Mouse (Mus musculus) intestine, embryonic 16.5 days (tissue): Measurements from ENCODE around the gene Ptbp2. TPM values are rescaled to one million over a fixed set of nuclear protein-coding genes. Genes with fewer than 3 reads are reported as not detected.

Source experiments
- ATAC-seq: fragments of 200-750 bp; cut with Nextera tagmentation; 2 replicates; pipeline ENCODE4 v1.8.0; 2017; ENCODE audit warnings: moderate TSS enrichment, moderate library complexity
- H3K27ac ChIP-seq: fragments of 300-500 bp; sonication (generic); 2 replicates; pipeline ENCODE4 v1.5.1; 2014; ENCODE audit warnings: mild to moderate bottlenecking, low read length
- H3K27me3 ChIP-seq: fragments of 300-500 bp; sonication (generic); replicated peaks from 2 replicates; pipeline ENCODE4 v1.6.1; 2014; ENCODE audit warnings: low read length, control low read depth, mixed read lengths; ENCODE audit not compliant: control insufficient read depth, insufficient read depth
- H3K36me3 ChIP-seq: fragments of 300-500 bp; sonication (generic); 2 replicates; pipeline ENCODE4 v1.6.1; 2014; ENCODE audit warnings: low read length, control low read depth; ENCODE audit not compliant: control insufficient read depth, insufficient read depth
- H3K4me1 ChIP-seq: fragments of 300-500 bp; sonication (generic); 2 replicates; pipeline ENCODE4 v1.6.1; 2014; ENCODE audit warnings: low read length, control low read depth, mixed read lengths; ENCODE audit not compliant: control insufficient read depth, insufficient read depth
- H3K4me2 ChIP-seq: fragments of 300-500 bp; sonication (generic); 2 replicates; pipeline ENCODE4 v1.6.1; 2014; ENCODE audit warnings: low read depth, low read length, control low read depth
- H3K4me3 ChIP-seq: fragments of 300-500 bp; sonication (generic); 2 replicates; pipeline ENCODE4 v1.5.1; 2014; ENCODE audit warnings: mild to moderate bottlenecking, low read length
- H3K9ac ChIP-seq: fragments of 300-500 bp; sonication (generic); 2 replicates; pipeline ENCODE4 v1.6.1; 2014; ENCODE audit warnings: low read depth, low read length
- H3K9me3 ChIP-seq: fragments of 300-500 bp; sonication (generic); 2 replicates; pipeline ENCODE4 v1.6.1; 2016; ENCODE audit warnings: low read length, control low read depth; ENCODE audit not compliant: control insufficient read depth
- WGBS: fragments of 180-500 bp; shearing (Covaris S2); extraction: QIAGEN DNeasy Blood & Tissue Kit; methylation state at CpG from one replicate; pipeline ENCODE4 v1.1.7; 2014; 5-methylcytosine and 5-hydroxymethylcytosine counted together
- polyA plus RNA-seq: library from polyadenylated mRNA; unstranded; fragments of >200 nt; fragmentation: Nextera tagmentation; extraction: Ambion mirVana; gene quantifications from 2 replicates; pipeline ENCODE4 v1.2.1, GENCODE M21; 2015

The Ptbp2 gene
- polyA plus RNA-seq, result 33.3 and 34.6 TPM in 2 replicates

DNA sequence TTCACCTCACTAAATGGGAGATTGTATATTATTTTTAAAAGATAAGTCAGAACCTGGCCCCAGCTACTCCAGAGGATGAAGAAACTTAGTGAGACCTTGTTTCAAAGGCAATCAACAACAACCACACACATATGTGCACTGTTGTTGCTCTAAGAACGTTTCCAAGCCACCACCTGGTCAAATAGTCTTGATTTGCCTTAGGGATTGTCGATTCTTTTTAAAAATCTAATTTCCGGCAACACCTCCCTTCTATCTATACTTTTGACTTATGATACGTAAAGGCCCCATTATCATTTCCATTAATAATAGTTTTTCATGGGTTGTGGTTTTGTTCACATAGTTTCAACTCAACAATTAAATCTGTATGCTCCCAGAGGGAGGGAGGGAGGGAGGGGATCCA, at the start of gene Ptbp2:
TSS of gene Ptbp2 (minus strand) at position 101 of the 400 bp plus-strand sequence.
- H3K9ac ChIP-seq, result peak within 1 kb of the TSS; percentile 98
- ATAC-seq, result no peak
- H3K27ac ChIP-seq, result peak within 1 kb of the TSS; percentile 95
- 86% methylated on average over 4 of the region's 4 CpGs for WGBS
- peak within 1 kb of the TSS; percentile 49 for H3K4me2 ChIP-seq
- H3K4me3 ChIP-seq, result peak within 1 kb of the TSS; percentile 91
- no peaks in the 10 kb centered on the region for H3K9me3 ChIP-seq
- no peaks in the 10 kb centered on the region for H3K36me3 ChIP-seq
- peaks cover 3% of the 10 kb centered on the region for H3K4me1 ChIP-seq
- no peaks in the 10 kb centered on the region for H3K27me3 ChIP-seq

- H3K9me3 ChIP-seq, result no peaks in the 10 kb centered on the region
- H3K36me3 ChIP-seq, result no peaks in the 10 kb centered on the region
- no peak overlapping the region for H3K4me3 ChIP-seq
- WGBS, result 73% methylated on average over 1 of the region's 1 CpGs
- H3K27ac ChIP-seq, result no peak overlapping the region
- H3K27me3 ChIP-seq, result no peaks in the 10 kb centered on the region
- ATAC-seq, result no peak
- H3K4me2 ChIP-seq, result no peak overlapping the region
- H3K4me1 ChIP-seq, result no peaks in the 10 kb centered on the region
- H3K9ac ChIP-seq, result no peak overlapping the region
These were observed 30.4 kb upstream of the Ptbp2 start for GRCm38 (mm10) chr3:119814678-119815077.

DNA sequence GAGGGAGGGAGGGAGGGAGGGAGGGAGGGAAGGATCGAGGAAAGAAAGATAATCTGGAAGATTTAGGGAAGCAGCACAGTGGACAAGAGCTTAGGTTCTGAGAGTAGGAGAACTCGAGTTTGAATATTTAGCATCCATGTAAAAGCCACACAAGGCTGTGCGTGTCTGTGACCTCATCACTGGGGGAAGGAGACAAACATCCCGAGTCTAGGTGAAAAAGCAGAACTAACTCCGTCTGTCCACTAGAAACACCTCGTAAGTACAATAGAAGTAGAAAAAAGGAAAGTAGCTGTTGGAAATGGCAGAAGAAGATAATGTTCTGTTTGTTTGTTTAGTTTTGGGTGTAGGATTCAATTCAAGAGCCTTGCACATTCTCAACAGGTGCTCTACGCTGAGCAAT, 21.9 kb upstream of the Ptbp2 start:
- Histone ChIP-seq H3K4me3 (no peak overlapping the region), H3K9ac (no peak overlapping the region), H3K4me1 (no peaks in the 10 kb centered on the region), H3K9me3 (no peaks in the 10 kb centered on the region), H3K27ac (no peak overlapping the region), H3K4me2 (no peak overlapping the region), H3K27me3 (no peaks in the 10 kb centered on the region), H3K36me3 (no peaks in the 10 kb centered on the region)
- WGBS, result 73% methylated on average over 7 of the region's 7 CpGs
- no peak for ATAC-seq

GRCm38 (mm10) chr3:119794677-119795365, 10.6 kb upstream of the Ptbp2 start:
- 69% methylated on average over 9 of the region's 9 CpGs for WGBS
- no peaks in the 10 kb centered on the region for H3K36me3 ChIP-seq
- no peak for ATAC-seq
- H3K27me3 ChIP-seq, result no peaks in the 10 kb centered on the region
- H3K27ac ChIP-seq, result no peak overlapping the region
- H3K9ac ChIP-seq, result no peak overlapping the region
- no peaks in the 10 kb centered on the region for H3K4me1 ChIP-seq
- H3K9me3 ChIP-seq, result no peaks in the 10 kb centered on the region
- no peak overlapping the region for H3K4me3 ChIP-seq
- H3K4me2 ChIP-seq, result no peak overlapping the region

DNA sequence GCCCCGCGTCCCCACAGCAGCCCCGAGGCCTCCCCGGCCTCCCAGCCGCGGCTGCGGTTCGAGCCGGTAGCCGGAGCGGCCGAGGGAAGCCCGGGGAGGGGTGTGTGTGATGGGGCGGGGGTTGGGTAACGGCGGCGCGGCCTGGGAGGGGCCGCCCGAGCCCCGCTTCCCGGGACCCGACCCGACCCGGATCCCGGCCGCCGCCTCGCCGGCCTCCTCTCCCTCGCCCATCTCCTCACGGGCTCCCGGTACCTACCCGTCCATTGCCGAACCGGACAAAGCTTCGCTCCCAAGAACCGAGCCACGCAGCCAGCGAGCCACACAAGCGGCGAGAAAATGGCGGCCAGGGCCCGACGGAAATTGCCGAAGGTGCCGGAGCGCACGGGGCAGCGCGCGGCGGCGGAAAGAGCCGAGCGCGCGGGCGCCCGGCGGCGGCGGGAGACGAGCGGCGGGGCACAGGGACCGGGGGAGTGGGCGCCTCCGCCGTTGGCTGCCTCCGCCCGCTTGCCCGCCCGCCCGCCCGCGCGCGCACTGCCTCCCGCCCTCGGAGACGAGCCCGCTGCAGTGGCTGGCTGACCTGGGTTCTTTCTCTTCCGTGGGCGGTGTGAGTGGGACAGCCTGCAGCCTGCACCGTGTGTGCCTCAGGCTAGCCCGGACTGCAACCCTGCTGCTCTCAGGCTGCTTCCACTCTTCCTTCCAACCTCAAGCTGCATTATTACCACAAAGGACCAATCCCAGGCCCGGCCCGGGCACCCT, 1.1 kb downstream of the Ptbp2 start:
- H3K9ac ChIP-seq, result peak overlapping the region; percentile 98
- H3K36me3 ChIP-seq, result no peaks in the 10 kb centered on the region
- H3K9me3 ChIP-seq, result no peaks in the 10 kb centered on the region
- WGBS, result under 1% methylated on average over 54 of the region's 89 CpGs
- H3K4me2 ChIP-seq, result peak overlapping the region; percentile 49
- peak overlapping the region; percentile 91 for H3K4me3 ChIP-seq
- peak overlapping the region; percentile 95 for H3K27ac ChIP-seq
- peak; percentile 95 for ATAC-seq
- peaks cover 3% of the 10 kb centered on the region for H3K4me1 ChIP-seq
- no peaks in the 10 kb centered on the region for H3K27me3 ChIP-seq

- Histone ChIP-seq H3K36me3 (no peaks in the 10 kb centered on the region), H3K4me2 (peak overlapping the region; percentile 76), H3K4me1 (peaks cover 3% of the 10 kb centered on the region), H3K9me3 (no peaks in the 10 kb centered on the region), H3K27ac (peak overlapping the region; percentile 95), H3K4me3 (peak overlapping the region; percentile 91), H3K27me3 (no peaks in the 10 kb centered on the region), H3K9ac (peak overlapping the region; percentile 98)
- under 1% methylated on average over 46 of the region's 63 CpGs for WGBS
- ATAC-seq, result peak; percentile 31
These were observed 2.0 kb downstream of the Ptbp2 start for GRCm38 (mm10) chr3:119782022-119782945.

DNA sequence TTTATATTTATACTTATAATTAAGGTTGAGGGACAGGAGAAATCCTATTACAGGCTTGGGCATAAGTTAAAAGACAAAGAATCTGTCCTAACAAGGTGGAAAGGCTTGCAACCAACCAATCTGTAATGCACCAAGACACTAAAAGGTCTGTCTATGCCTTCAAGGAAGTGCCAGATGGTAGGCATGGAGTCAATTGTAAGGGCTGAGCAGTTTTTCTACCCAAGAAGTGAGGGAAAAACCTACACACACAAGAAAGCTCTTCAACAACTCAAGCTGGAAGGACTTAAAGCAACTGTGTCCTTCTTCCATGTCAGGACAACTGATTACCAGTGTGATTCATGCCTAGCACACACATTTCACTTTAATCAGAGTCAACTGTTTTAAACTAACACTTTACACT, 3.4 kb downstream of the Ptbp2 start:
- no peaks in the 10 kb centered on the region for H3K9me3 ChIP-seq
- H3K27ac ChIP-seq, result no peak overlapping the region
- 0 out of 2 replicates have a peak overlapping the region, but pooled peaks have one; percentile 14 for H3K4me3 ChIP-seq
- H3K9ac ChIP-seq, result peak overlapping the region; percentile 37; the same call in 1 of the 2 replicates
- peak overlapping the region; percentile 44 for H3K4me2 ChIP-seq
- H3K36me3 ChIP-seq, result no peaks in the 10 kb centered on the region
- peaks cover 3% of the 10 kb centered on the region for H3K4me1 ChIP-seq
- no peak for ATAC-seq
- no peaks in the 10 kb centered on the region for H3K27me3 ChIP-seq

DNA sequence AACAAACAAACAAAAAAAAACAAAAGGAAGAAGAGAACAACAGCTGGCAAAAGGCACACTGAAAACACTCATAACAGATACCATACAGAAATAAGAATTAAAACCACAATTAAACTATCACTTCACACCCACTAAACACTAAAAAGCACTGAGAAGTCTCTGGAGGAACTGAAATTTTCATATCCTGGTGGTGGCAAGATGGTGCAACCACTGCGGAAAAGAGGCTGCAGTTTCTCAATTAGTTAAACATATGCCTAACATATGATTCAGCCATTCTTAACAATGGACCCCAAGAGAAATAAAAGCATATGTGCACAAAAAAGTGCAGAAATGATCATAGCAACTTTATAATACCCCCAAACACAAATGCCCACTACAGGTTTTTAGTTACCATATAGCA, 5.0 kb downstream of the Ptbp2 start:
- Histone ChIP-seq H3K27me3 (no peaks in the 10 kb centered on the region), H3K27ac (no peak overlapping the region), H3K4me1 (peaks cover 3% of the 10 kb centered on the region), H3K9ac (no peak overlapping the region), H3K9me3 (no peaks in the 10 kb centered on the region), H3K36me3 (no peaks in the 10 kb centered on the region), H3K4me3 (no peak overlapping the region), H3K4me2 (no peak overlapping the region)
- WGBS, result 86% methylated on average over 1 of the region's 1 CpGs
- no peak for ATAC-seq

DNA sequence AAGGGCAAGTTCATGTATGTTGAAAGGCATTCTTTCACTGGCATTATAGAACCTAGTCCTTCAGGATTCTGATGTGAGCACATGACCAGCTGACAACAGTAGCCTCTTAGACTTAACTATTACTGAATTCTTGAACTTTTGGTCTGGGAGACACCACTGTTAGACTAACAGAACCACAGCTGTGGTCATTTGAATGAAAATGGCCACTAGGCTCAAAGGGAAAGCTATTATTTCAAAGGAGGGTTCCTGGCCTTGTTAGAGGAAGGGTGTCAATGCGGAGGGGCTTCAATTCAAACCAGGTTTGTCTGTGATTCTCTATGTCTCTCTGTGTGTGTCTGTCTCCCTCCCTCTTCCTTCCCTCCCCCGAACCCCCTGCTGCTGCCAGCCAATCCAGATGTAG, 5.8 kb downstream of the Ptbp2 start:
- Histone ChIP-seq H3K4me1 (peaks cover 3% of the 10 kb centered on the region), H3K27ac (no peak overlapping the region), H3K4me3 (no peak overlapping the region), H3K9ac (no peak overlapping the region), H3K4me2 (no peak overlapping the region), H3K36me3 (no peaks in the 10 kb centered on the region), H3K9me3 (no peaks in the 10 kb centered on the region), H3K27me3 (no peaks in the 10 kb centered on the region)
- ATAC-seq, result no peak
- 85% methylated on average over 2 of the region's 2 CpGs for WGBS
